Mouse (Mus musculus): ENCODE results near the gene Pnpla7. TPM values are rescaled to one million over a fixed set of nuclear protein-coding genes. Genes with fewer than 3 reads are reported as not detected.
A peak's percentile ranks its signal among the peaks of the same experiment; 100 is the strongest.

The Pnpla7 gene
- 52.9 and 61.2 TPM in 2 replicates for total RNA-seq (2014; fragmentation: Nextera tagmentation)
- 36.6 and 41.8 TPM in 2 replicates for total RNA-seq (2017)

DNA sequence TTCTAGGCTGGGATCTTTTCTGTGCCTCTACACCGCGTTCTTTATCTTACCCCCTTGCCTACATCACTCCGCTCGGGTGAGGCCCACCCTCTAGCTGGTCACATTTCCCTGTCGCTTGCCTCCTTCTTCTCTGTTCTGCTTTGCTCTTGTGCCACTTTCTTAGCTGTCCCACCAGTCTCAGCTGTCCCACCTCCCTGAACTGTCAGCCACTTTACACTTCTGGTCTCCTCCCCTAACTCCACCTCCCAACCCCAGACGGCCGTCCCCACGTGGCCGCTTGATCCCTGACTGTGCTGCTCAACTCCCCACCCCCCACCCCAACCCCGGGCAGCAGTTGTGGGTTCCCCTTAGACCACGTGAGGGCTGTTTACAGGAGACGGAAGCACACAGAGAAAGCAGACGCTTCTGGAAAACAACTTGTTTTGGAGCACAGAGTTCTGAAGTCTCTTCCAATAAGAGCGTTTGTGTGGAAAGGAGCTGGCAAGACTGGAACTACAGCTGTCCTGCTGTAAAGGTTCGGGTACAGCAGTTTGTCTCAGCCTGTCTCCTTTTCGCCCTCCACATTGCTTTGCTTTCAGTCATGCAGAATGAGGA is at the start of gene Pnpla7:
TSS of gene Pnpla7 (plus strand) at position 330 of the 594 bp plus-strand sequence.
- ATAC-seq (replicated peaks; ENCODE audit: low FRiP score, low TSS enrichment, poor library complexity, severe bottlenecking): peak; percentile 76

DNA sequence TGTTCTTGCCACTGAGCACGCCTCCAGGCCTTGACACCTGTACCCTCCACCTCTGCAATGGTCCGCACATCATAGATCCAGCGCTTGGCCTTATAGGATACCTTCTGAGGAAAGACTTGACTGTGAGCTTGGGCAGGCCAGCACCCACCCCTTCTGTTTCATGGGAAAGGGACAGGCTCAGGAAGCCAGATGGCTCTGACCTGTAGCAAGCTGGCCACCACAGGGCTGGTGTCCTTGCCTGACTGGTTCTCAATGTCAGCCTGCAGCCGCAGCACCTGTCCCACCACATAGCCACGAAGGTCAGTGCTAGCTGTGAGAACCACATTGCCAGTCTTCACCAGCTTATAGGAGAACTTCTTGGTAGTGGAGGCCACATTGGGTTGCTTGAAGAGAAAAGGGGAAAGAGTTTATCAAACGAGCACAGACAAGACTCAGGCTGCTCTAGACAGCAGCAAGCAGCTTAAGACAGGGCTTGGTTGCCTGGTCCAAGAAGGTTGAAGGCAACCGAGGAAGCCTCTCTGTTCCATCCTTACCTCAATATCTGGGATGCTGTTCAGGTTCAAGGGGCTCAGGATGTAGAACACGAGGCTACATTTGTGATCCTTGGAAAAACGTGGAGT is 49.4 kb upstream of the Pnpla7 start:
- ATAC-seq (replicated peaks; ENCODE audit: low FRiP score, low TSS enrichment, poor library complexity, severe bottlenecking): no peak

DNA sequence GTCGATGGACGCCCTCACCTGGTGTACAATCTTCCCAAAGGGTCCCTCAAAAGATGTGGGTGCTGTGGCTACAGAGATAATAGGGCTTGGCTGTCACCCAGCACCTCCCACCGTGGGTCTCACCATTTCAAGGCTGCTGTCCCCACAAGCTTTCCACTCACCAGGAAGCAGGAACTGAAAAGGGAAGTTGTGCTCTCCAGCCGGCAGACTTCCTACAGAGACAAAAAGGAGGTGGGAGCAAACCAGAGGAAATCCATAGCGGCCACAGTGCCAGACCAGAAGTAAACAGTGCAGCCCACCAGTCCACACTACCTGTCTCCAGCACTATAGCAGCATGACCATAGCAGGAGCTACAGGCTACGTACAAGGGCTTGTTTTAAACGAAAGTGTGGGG is 48.9 kb upstream of the Pnpla7 start:
- no peak for ATAC-seq (replicated peaks; ENCODE audit: low FRiP score, low TSS enrichment, poor library complexity, severe bottlenecking)

DNA sequence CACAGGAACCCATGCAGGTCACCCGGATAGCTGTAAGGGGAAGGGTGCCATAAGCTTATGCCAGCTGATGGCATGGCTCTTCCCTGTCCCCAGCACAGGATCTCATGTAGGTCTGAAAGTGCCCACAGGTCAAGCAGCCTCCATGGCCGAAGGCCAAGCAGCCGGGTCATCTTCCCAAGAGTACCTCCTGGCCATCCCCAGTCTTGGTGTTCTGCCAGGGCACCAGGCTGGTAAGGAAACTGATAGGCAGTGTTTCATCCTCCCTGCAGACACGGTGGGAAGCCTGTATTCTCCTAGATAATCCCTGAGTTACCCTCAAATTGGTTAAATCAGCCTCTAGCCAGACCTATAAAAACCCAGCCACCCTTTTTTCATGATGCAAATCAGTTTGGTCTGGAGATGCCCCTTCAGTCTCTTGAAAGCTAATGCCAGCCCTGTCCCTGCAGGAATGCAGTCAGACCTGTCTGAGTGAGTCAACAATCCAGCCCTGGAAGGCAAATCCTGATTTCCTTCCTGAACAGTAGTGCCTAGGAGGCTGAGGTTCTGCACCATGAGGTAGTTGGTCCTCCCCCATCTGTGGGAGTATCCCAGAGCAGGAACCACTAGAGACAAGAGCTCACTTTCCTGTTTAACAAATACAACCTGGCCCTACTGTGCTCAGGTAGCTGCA is 47.9 kb upstream of the Pnpla7 start:
- no peak; the same call in 1 of the 2 replicates for ATAC-seq (replicated peaks; ENCODE audit: low FRiP score, low TSS enrichment, poor library complexity, severe bottlenecking)

DNA sequence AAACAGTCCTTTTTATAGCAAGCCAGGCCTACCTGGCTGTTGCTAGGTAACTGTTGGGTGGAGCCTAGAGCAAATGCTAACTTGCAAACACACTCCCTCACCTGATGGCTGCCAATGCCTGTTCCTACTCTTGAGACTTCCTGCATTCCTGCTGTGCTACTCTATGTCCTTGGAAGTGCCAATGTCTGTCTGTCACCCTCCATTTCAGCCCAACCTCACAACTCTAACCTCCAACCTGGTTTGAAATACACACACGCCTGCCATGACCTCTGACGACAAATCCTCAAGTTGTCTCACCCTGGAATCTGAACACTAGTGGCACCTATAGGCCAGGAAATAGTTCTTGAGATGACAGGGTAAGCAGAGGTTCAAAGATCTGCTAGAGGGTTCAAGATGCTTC is 46.7 kb upstream of the Pnpla7 start:
- ATAC-seq (replicated peaks; ENCODE audit: low FRiP score, low TSS enrichment, poor library complexity, severe bottlenecking): no peak

DNA sequence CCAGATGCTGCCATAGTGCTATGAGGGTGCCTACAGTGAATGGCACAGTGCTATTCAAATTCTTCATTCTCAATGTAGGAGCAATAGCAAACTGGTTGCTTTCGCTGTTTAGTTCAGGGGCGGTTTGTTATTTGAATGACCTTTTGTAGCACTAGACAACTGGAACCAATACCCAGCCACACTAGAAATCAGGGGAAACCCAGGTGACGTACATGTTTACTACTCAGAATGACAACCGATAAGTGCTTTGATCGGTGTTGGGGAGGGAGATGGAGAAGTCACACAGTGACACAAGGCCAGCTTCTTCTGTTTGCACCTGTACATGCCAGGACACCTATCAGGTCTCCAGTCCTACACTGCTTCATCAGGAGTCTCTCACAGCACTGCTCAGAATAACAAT is 46.2 kb upstream of the Pnpla7 start:
- ATAC-seq (replicated peaks; ENCODE audit: low FRiP score, low TSS enrichment, poor library complexity, severe bottlenecking): no peak

DNA sequence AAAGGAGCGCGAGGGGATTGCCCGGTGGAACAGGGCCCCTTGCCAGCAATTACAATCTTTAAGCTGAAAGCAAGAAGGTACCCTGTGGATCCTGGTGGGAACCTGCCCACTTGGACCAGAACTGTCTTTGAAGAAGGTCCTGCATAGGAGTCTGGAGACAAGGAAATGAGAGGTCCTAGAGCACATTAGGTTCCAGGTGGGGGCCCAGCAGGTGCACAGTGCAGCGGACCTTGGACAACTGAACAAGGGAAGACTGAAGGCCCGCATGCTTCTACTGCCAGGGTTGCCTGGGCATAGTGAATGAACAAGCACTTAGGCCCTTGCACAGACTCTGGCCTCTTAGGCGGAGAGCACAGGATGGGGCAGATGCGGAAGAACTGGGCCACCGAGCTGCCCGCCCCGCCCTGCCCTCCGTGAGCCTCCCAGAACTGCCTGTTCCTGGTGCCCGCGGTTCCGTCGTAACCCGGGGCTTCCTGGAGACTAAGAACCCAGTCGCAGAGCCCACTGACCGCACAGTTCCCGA is 41.3 kb upstream of the Pnpla7 start:
- peak; percentile 58 for ATAC-seq (replicated peaks; ENCODE audit: low FRiP score, low TSS enrichment, poor library complexity, severe bottlenecking)

DNA sequence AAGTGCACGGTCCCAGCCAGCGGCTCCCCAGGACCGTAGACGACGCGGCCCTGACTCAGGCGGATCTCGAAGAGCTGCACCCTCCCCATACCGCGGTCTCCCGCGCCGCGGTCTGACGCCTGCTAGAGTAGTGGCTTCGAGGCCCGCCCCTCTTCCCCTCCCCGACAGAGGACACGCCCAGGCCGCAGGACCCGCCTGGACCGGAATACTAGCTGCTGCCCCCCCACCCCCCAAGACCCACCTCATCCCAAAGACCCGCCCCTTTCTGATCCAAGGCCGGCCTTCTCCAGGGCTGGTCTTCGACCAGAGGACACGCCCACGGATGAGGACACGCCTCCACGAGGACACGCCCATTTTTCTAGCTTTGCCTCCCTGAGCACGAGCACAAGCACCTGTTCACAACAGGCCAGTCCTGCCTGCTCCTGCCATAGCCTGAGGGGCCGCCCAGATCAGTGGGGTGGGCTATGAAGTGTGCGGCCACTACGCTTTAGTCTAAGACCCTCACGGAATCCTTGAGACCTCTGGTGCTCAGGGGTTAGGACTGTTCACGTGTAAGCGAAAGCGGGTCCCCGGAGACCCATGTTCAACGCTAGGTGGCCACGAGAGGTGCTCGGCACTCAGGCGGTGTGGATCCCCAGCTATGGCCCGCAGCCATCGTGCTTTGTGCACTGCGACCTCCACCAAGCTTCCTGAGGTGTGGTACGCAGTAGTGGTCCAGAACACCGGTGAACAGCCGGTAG is 40.6 kb upstream of the Pnpla7 start, which contains the start of gene Arrdc1:
TSS of gene Arrdc1 (minus strand) at position 196 of the 740 bp plus-strand sequence.
- ATAC-seq (replicated peaks; ENCODE audit: low FRiP score, low TSS enrichment, poor library complexity, severe bottlenecking): peak; percentile 89

DNA sequence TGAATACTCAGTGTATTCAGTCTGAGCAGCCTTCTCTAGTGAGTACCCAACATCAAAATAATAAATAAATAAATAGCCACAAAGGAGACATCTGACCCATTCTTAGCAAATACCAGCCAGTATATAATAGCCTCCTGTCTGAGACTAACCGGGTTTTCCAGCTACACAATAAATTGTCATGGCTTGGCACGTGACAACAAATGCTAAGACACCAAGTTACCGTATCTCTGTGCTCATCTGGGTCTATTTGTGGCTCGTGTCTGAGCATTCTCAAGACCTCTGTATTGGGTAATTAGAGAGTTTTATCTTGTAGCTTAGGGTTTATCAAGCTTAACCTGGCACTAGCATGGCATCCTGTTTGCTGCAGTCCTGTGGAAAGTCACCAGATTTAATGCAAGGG is 33.7 kb upstream of the Pnpla7 start:
- ATAC-seq (replicated peaks; ENCODE audit: low FRiP score, low TSS enrichment, poor library complexity, severe bottlenecking): peak; percentile 44

DNA sequence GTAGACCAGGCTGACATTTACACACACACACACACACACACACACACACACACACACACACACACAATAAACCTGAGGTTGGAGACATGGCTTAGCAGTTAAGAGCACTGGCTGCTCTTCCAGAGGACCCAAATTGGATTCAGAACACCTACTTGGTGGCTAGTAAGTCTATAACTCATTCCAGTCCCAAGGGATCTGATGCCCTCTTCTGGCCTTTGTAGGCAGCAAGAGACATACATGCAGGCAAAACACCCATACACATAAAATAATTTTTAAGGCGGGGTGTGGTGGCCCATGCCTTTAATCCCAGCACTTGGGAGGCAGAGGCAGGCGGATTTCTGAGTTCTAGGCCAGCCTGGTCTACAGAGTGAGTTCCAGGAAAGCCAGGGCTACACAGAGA is 31.5 kb upstream of the Pnpla7 start:
- peak; percentile 55 for ATAC-seq (replicated peaks; ENCODE audit: low FRiP score, low TSS enrichment, poor library complexity, severe bottlenecking)

DNA sequence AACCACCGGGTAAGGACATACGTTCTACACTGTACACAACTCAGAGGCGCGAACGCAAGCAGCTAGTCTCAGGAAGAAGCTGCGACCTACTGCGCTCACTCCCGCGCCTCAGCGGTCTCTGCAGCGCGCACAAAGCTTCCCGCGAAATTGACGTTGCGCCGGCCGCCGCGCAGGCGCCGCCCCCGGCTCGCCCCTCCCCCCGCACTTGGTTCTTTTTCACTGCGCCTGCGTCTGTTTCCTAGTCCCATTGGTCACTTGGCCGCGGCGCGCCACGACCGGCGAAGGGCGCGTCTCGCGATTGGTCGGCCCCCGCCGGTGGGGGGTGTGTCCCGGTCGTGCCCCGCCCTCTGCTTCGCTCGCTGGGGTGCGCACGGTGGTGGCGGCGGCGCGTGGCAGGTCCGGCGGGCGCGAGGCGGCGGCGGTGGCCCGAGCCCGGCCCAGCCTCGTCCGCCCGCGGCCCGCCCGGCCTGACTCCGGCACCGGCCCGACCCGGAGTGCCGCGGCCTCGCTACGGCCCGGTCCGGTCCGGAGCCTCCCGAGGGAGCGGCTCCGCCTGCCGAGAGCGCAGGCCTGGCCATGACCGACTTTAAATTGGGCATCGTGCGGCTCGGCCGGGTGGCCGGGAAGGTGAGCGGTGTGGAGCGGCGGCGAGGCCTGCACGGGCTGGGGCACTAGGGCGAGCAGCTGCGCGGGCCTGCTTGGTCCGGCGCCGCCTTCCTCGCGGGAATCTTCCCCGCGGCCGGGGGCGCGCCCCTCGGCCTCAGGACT is 26.2 kb upstream of the Pnpla7 start, which contains the start of gene Zmynd19:
TSS of gene Zmynd19 (plus strand) at position 372 of the 768 bp plus-strand sequence.
- ATAC-seq (replicated peaks; ENCODE audit: low FRiP score, low TSS enrichment, poor library complexity, severe bottlenecking): peak; percentile 93

DNA sequence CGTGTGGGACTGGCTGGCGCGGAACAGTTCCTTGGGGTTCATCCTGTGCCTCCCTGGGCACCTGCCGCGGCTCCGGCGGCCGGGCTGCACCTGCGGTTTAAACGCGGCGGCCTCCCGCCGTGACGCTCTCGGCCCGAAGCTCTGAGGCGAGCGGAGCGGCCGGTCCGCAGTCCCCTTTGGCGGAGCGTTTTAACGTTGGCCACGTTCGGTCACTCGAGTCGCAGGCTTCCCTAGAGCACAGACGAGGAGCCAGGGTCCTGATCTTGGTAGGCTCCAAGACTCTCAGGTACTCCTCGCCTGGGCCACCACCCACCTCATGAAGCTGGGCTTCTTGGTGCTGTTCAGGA is 25.7 kb upstream of the Pnpla7 start:
- ATAC-seq (replicated peaks; ENCODE audit: low FRiP score, low TSS enrichment, poor library complexity, severe bottlenecking): no peak

DNA sequence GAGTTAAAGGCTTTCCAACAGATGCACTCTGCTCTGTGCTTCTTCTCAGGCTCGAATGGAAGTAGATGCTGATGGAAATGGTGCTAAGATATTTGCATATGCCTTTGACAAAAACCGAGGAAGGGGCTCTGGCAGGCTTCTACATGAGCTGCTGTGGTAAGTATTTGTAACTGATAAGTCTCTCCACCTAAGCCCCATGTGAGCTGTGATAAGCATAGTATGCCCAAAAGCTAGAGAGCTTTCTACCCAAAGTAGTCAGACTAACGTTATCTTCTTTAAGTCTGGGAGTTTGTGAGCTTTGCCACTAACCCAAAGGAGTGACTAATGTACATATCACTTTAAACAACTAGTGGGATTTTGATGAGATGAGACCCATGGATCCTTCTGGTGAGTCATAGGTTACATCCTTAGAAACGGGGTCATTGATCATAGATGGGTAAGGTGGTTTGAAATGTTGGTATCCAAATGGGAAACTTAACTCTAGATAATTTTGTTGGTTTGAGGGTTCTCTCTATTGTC is 23.2 kb upstream of the Pnpla7 start:
- ATAC-seq (replicated peaks; ENCODE audit: low FRiP score, low TSS enrichment, poor library complexity, severe bottlenecking): peak; percentile 64

DNA sequence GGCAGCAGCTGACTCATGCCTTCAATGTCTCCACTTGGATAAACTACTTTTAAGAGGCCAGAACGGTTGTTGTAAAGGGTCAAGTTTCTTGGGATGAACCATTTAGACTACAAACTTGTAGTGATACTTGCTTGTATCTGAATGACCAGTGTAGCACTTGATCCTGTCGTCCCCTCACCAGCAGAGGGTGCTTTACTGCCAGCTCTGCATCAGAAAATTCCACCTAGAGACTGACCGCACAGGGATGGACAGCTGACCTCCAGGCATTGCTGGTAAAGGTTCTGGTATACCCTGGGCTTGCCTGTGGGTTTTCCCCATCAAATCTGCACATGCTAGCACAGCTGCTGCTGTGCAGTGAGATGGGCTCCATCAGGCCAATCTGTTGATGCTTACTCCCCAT is 14.9 kb upstream of the Pnpla7 start:
- ATAC-seq (replicated peaks; ENCODE audit: low FRiP score, low TSS enrichment, poor library complexity, severe bottlenecking): no peak

DNA sequence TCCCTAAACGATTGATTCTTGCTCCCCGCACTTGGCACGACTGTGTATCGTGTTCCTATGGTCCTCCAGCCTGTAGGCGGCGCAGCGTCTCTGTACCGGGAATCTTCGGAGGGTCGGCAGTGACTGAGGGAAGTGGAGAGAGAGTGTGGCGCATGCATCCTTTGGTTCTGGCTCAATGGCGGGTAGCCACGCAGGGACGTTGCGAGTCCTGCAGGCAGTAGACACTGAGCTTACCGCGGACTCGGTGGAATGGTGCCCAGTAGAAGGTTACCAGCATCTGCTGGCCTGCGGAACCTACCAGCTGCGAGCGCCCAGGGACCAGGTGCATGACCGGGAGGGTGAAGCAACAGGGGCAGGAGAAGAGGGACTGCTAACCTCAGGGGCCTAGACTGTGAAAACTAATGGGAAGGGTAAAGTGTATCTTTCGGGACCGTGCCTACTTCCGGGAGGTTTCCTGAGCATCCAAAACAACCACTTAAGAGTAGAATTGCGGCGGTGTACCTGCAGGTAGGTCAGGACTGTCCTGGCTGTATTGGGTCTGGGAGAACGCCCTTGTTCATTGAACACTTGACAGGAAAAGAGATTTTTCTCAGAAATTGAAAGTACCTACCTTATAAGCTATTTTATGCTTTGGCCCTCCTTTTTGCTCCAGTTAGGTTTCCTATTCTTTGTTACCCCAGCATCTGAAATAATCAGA is 13.4 kb upstream of the Pnpla7 start, which contains the start of gene Dph7:
TSS of gene Dph7 (plus strand) at position 97 of the 697 bp plus-strand sequence.
- peak; percentile 95 for ATAC-seq (replicated peaks; ENCODE audit: low FRiP score, low TSS enrichment, poor library complexity, severe bottlenecking)

DNA sequence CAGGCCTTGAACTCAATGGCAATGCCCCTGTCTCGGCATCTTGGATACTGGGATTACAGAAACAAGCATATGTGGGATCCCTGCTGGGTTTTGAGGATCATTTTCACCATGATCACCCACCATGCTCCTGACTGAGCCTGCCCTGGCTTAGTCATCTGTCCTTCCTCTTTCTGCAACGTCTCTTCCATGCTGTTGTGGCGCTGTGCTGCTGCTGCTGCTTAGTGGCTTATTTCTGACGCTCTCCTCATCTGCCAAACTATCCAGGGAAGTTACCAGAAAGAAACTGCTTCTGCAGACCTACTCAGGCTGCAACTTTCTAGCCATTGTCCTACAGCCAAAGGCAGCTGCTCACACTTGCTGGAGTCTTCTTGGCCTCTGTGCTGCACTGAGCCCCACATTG is 5.4 kb upstream of the Pnpla7 start:
- ATAC-seq (replicated peaks; ENCODE audit: low FRiP score, low TSS enrichment, poor library complexity, severe bottlenecking): no peak

DNA sequence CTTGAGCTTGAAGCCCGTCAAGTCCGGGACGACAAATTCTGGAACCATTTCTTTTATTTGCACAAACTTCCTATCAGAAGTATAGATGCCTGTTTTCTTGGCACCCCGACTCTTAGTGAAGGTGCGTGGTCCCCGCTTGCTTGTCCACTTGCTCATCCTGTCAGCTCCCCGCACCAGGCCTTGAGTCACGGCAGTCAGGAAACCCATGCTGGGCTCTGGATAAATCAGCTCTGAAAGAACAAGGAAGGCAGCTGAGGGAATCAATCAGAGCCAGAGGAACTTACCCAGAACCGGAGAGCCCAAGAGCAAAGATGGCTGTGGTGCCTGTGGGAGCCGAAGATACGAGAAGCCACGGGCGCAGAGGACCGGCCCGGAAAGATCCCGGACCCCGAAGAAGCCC is 1.4 kb upstream of the Pnpla7 start:
- ATAC-seq (replicated peaks; ENCODE audit: low FRiP score, low TSS enrichment, poor library complexity, severe bottlenecking): peak; percentile 29

Measured in megakaryocyte-erythroid progenitor cell, adult 5-6 weeks (primary cell).